Mouse (Mus musculus) intestine, embryonic 15.5 days (tissue): ENCODE measurements around the gene Gm12355. TPM values are rescaled to one million over a fixed set of nuclear protein-coding genes. Genes with fewer than 3 reads are reported as not detected.

Source experiments
- ATAC-seq: fragments of 200-750 bp; cut with Nextera tagmentation; 2 replicates; pipeline ENCODE4 v1.8.0; 2017; ENCODE audit warnings: moderate TSS enrichment, moderate library complexity
- H3K27ac ChIP-seq: fragments of 300-500 bp; sonication (generic); 2 replicates; pipeline ENCODE4 v1.5.1; 2015; ENCODE audit warnings: mild to moderate bottlenecking, inconsistent platforms
- H3K27me3 ChIP-seq: fragments of 300-500 bp; sonication (generic); replicated peaks from 2 replicates; pipeline ENCODE4 v1.6.1; 2015; ENCODE audit warnings: inconsistent platforms
- H3K36me3 ChIP-seq: fragments of 300-500 bp; sonication (generic); 2 replicates; pipeline ENCODE4 v1.6.1; 2015; ENCODE audit warnings: inconsistent platforms
- H3K4me1 ChIP-seq: fragments of 300-500 bp; sonication (generic); replicated peaks from 2 replicates; pipeline ENCODE4 v1.6.1; 2015; ENCODE audit warnings: inconsistent platforms
- H3K4me2 ChIP-seq: fragments of 300-500 bp; sonication (generic); replicated peaks from 2 replicates; pipeline ENCODE4 v1.6.1; 2015; ENCODE audit warnings: mild to moderate bottlenecking, inconsistent platforms
- H3K4me3 ChIP-seq: fragments of 300-500 bp; sonication (generic); replicated peaks from 2 replicates; pipeline ENCODE4 v1.5.1; 2015; ENCODE audit warnings: inconsistent platforms
- H3K9ac ChIP-seq: fragments of 300-500 bp; sonication (generic); 2 replicates; pipeline ENCODE4 v1.6.1; 2015; ENCODE audit warnings: inconsistent platforms
- H3K9me3 ChIP-seq: fragments of 300-500 bp; sonication (generic); 2 replicates; pipeline ENCODE4 v1.6.1; 2016; ENCODE audit warnings: inconsistent platforms
- WGBS: fragments of 180-500 bp; shearing (Covaris S2); methylation state at CpG from one replicate; pipeline ENCODE4 v1.1.7; 2015; 5-methylcytosine and 5-hydroxymethylcytosine counted together
- polyA plus RNA-seq: library from polyadenylated mRNA; unstranded; fragments of >200 nt; fragmentation: Nextera tagmentation; extraction: Ambion mirVana; gene quantifications from 2 replicates; pipeline ENCODE4 v1.2.1, GENCODE M21; 2015

The Gm12355 gene
- polyA plus RNA-seq, 1 experiment from 2014 or later, result 0.99 TPM

- Histone ChIP-seq H3K27ac (peak overlapping the region; percentile 92), H3K4me2 (peak overlapping the region; percentile 78), H3K9me3 (no peaks in the 10 kb centered on the region), H3K27me3 (no peaks in the 10 kb centered on the region), H3K4me3 (peak overlapping the region; percentile 81), H3K36me3 (peaks cover 15% of the 10 kb centered on the region), H3K9ac (peak overlapping the region; percentile 90), H3K4me1 (peaks cover 52% of the 10 kb centered on the region)
- peak; percentile 27 for ATAC-seq
- under 1% methylated on average over 22 of the region's 22 CpGs for WGBS
Measured at GRCm38 (mm10) chr11:98586087-98586891, 39.2 kb downstream of the Gm12355 start.

- H3K9me3 ChIP-seq, result no peaks in the 10 kb centered on the region
- WGBS, result 91% methylated on average over 6 of the region's 6 CpGs
- H3K27ac ChIP-seq, result no peak overlapping the region
- no peaks in the 10 kb centered on the region for H3K27me3 ChIP-seq
- H3K4me2 ChIP-seq, result peak overlapping the region; percentile 78
- H3K4me3 ChIP-seq, result no peak overlapping the region
- peaks cover 18% of the 10 kb centered on the region for H3K36me3 ChIP-seq
- peaks cover 59% of the 10 kb centered on the region for H3K4me1 ChIP-seq
- no peak overlapping the region for H3K9ac ChIP-seq
- no peak for ATAC-seq
Measured at GRCm38 (mm10) chr11:98584629-98585177, 40.8 kb downstream of the Gm12355 start.

GRCm38 (mm10) chr11:98584146-98584545 is 41.3 kb downstream of the Gm12355 start:
- WGBS, result 57% methylated on average over 1 of the region's 1 CpGs
- H3K4me2 ChIP-seq, result no peak overlapping the region
- no peak overlapping the region for H3K9ac ChIP-seq
- H3K4me3 ChIP-seq, result no peak overlapping the region
- H3K4me1 ChIP-seq, result peaks cover 59% of the 10 kb centered on the region
- no peak overlapping the region for H3K27ac ChIP-seq
- H3K9me3 ChIP-seq, result no peaks in the 10 kb centered on the region
- H3K36me3 ChIP-seq, result peaks cover 18% of the 10 kb centered on the region
- no peak for ATAC-seq
- no peaks in the 10 kb centered on the region for H3K27me3 ChIP-seq

DNA sequence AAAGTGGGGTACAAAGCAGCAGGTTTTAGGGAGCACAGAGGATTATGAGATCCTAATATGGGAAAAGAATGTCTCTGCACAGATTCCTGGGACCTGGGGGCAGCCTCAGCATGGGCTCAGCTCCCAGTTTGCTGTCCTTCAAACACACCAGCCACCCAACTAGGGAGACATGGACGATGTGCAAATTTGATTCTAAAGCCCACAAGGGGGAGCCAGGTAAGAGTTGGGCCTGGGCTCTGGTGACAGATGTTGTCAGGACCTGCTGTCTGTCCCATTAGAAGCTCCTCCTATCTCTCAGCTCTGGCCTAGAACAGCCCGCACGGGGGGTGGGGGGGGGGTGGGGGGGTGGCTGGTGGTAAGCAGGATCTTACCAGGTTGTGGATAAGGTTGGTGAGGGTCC is 41.9 kb downstream of the Gm12355 start:
- Histone ChIP-seq H3K27ac (peak overlapping the region; percentile 51; the same call in 1 of the 2 replicates), H3K4me1 (peaks cover 54% of the 10 kb centered on the region), H3K27me3 (no peaks in the 10 kb centered on the region), H3K9me3 (no peaks in the 10 kb centered on the region), H3K4me3 (no peak overlapping the region), H3K9ac (no peak overlapping the region), H3K4me2 (0 out of 2 replicates have a peak overlapping the region, but pooled peaks have one; percentile 6), H3K36me3 (peaks cover 18% of the 10 kb centered on the region)
- no peak for ATAC-seq
- WGBS, result 35% methylated on average over 3 of the region's 3 CpGs

DNA sequence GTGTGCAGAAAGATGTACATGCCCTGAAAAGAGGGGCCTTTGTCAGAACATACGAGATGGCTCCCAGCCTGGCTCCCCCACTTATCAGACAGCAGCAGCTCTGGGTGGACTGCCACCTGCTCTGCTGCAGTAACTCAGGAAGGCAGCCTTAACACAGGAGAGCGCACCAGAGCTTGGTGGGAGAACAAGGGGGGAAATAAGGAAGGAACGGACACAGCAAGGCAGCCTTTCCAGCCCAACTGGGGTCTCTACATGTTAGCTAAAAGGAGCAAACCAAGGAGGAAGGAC is 42.3 kb downstream of the Gm12355 start:
- no peak for ATAC-seq
- H3K9ac ChIP-seq, result no peak overlapping the region
- no peaks in the 10 kb centered on the region for H3K9me3 ChIP-seq
- H3K4me1 ChIP-seq, result peaks cover 50% of the 10 kb centered on the region
- H3K4me3 ChIP-seq, result no peak overlapping the region
- 88% methylated on average over 3 of the region's 3 CpGs for WGBS
- H3K27ac ChIP-seq, result peak overlapping the region; percentile 51; the same call in 1 of the 2 replicates
- 0 out of 2 replicates have a peak overlapping the region, but pooled peaks have one; percentile 6 for H3K4me2 ChIP-seq
- peaks cover 18% of the 10 kb centered on the region for H3K36me3 ChIP-seq
- H3K27me3 ChIP-seq, result no peaks in the 10 kb centered on the region

- no peaks in the 10 kb centered on the region for H3K9me3 ChIP-seq
- H3K4me1 ChIP-seq, result peaks cover 46% of the 10 kb centered on the region
- 0 out of 2 replicates have a peak overlapping the region, but pooled peaks have one; percentile 6 for H3K4me2 ChIP-seq
- H3K36me3 ChIP-seq, result peaks cover 18% of the 10 kb centered on the region
- WGBS, result 78% methylated on average over 12 of the region's 12 CpGs
- H3K9ac ChIP-seq, result no peak overlapping the region
- H3K27ac ChIP-seq, result peak overlapping the region; percentile 51; the same call in 1 of the 2 replicates
- H3K27me3 ChIP-seq, result no peaks in the 10 kb centered on the region
- no peak overlapping the region for H3K4me3 ChIP-seq
- ATAC-seq, result peak; percentile 18; the same call in 1 of the 2 replicates
Measured at GRCm38 (mm10) chr11:98582551-98583264, 42.8 kb downstream of the Gm12355 start.

- no peak overlapping the region for H3K4me2 ChIP-seq
- no peaks in the 10 kb centered on the region for H3K27me3 ChIP-seq
- H3K36me3 ChIP-seq, result peaks cover 18% of the 10 kb centered on the region
- no peak overlapping the region for H3K27ac ChIP-seq
- ATAC-seq, result no peak
- 85% methylated on average over 8 of the region's 8 CpGs for WGBS
- no peak overlapping the region for H3K9ac ChIP-seq
- H3K4me3 ChIP-seq, result no peak overlapping the region
- peaks cover 43% of the 10 kb centered on the region for H3K4me1 ChIP-seq
- H3K9me3 ChIP-seq, result no peaks in the 10 kb centered on the region
Measured at GRCm38 (mm10) chr11:98582030-98582388, 43.5 kb downstream of the Gm12355 start.

- Histone ChIP-seq H3K9me3 (no peaks in the 10 kb centered on the region), H3K4me2 (no peak overlapping the region), H3K27me3 (no peaks in the 10 kb centered on the region), H3K36me3 (peaks cover 18% of the 10 kb centered on the region), H3K27ac (peak overlapping the region; percentile 59; the same call in 1 of the 2 replicates), H3K9ac (no peak overlapping the region), H3K4me1 (peaks cover 43% of the 10 kb centered on the region), H3K4me3 (no peak overlapping the region)
- no peak for ATAC-seq
- 71% methylated on average over 17 of the region's 17 CpGs for WGBS
Measured at GRCm38 (mm10) chr11:98581286-98582029, 44.0 kb downstream of the Gm12355 start.

DNA sequence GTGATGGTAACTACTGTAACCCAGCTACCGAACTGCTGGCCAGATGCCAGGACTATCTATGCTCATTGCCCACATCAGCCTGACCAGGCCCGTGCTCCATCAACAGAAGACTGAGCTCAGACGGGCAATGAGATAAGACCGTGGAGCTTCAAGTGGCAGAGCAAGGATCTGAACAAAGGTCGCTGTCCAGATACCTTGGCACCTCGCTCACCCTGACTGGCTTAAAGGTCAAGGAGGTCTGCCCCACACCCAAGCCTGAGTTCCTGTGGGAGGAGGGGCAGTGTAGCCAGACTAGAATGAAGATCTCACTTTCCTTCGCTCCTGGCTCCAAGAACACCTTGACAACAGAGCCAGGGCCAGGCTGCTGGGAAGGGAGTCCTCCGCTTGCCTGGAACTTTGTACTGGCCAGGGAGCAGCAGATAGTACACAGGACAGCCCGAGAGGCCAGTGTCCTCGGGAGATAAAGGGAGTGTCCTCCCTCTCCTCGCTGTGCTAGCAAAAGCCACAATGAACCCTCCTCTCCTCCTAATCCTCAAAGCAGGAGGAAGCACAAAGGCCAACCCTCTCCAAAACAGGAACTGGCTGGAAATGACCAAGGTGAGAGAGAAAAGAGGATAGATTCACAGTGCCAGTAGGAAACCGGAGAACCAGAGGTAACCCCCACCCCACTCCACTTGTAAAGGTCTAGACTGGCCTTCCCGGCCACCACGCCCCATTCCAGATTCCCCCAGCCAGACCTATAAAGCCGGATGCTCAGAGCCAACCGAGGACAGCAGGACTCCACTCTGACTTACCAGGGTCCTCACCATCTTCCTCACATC is 45.0 kb downstream of the Gm12355 start:
- H3K9ac ChIP-seq, result no peak overlapping the region
- peaks cover 18% of the 10 kb centered on the region for H3K36me3 ChIP-seq
- no peaks in the 10 kb centered on the region for H3K27me3 ChIP-seq
- H3K4me2 ChIP-seq, result no peak overlapping the region
- 52% methylated on average over 16 of the region's 16 CpGs for WGBS
- H3K27ac ChIP-seq, result peak overlapping the region; percentile 59
- H3K4me3 ChIP-seq, result no peak overlapping the region
- peak; percentile 70 for ATAC-seq
- H3K4me1 ChIP-seq, result peaks cover 34% of the 10 kb centered on the region
- no peaks in the 10 kb centered on the region for H3K9me3 ChIP-seq

GRCm38 (mm10) chr11:98577776-98578175 is 47.7 kb downstream of the Gm12355 start:
- Histone ChIP-seq H3K36me3 (peaks cover 11% of the 10 kb centered on the region; the same call in 1 of the 2 replicates), H3K27me3 (no peaks in the 10 kb centered on the region), H3K9me3 (no peaks in the 10 kb centered on the region), H3K9ac (no peak overlapping the region), H3K27ac (no peak overlapping the region), H3K4me2 (no peak overlapping the region), H3K4me3 (no peak overlapping the region), H3K4me1 (peaks cover 15% of the 10 kb centered on the region)
- ATAC-seq, result no peak
- 91% methylated on average over 5 of the region's 5 CpGs for WGBS
